Mouse (Mus musculus) heart, embryonic 10.5 days (tissue): Measurements from ENCODE around the gene Gale. TPM values are rescaled to one million over a fixed set of nuclear protein-coding genes. Genes with fewer than 3 reads are reported as not detected.
A peak's percentile ranks its signal among the peaks of the same experiment; 100 is the strongest.

Source experiments
- DNase-seq: peaks from one replicate; pipeline ENCODE4 v3.0.0-alpha.2; 2017; ENCODE audit warnings: low spot score
- H3K27ac ChIP-seq: fragments of 300-500 bp; sonication (generic); 2 replicates; pipeline ENCODE4 v1.5.1; 2016; ENCODE audit warnings: mild to moderate bottlenecking
- H3K27me3 ChIP-seq: fragments of 300-500 bp; sonication (generic); 2 replicates; pipeline ENCODE4 v1.6.1; 2016; ENCODE audit warnings: mild to moderate bottlenecking; ENCODE audit not compliant: poor library complexity, insufficient read depth, severe bottlenecking
- H3K36me3 ChIP-seq: fragments of 300-500 bp; sonication (generic); 2 replicates; pipeline ENCODE4 v1.6.1; 2016; ENCODE audit warnings: mild to moderate bottlenecking, moderate library complexity
- H3K4me1 ChIP-seq: fragments of 300-500 bp; sonication (generic); 2 replicates; pipeline ENCODE4 v1.6.1; 2016; ENCODE audit warnings: mild to moderate bottlenecking
- H3K4me3 ChIP-seq: fragments of 300-500 bp; sonication (generic); 2 replicates; pipeline ENCODE4 v1.5.1; 2016; ENCODE audit warnings: mild to moderate bottlenecking, moderate library complexity
- H3K9me3 ChIP-seq: fragments of 300-500 bp; sonication (generic); 2 replicates; pipeline ENCODE4 v1.6.1; 2016; ENCODE audit warnings: mild to moderate bottlenecking, moderate library complexity
- WGBS: fragments of 180-500 bp; shearing (Covaris S2); methylation state at CpG from one replicate; pipeline ENCODE4 v1.1.7; 2016; 5-methylcytosine and 5-hydroxymethylcytosine counted together
- polyA plus RNA-seq: library from polyadenylated mRNA; unstranded; fragments of >200 nt; fragmentation: Nextera tagmentation; extraction: Ambion mirVana; gene quantifications from 2 replicates; pipeline ENCODE4 v1.2.1, GENCODE M21; 2016

Gale gene
- polyA plus RNA-seq, 1 experiment from 2014 or later: 46.0 TPM

DNA sequence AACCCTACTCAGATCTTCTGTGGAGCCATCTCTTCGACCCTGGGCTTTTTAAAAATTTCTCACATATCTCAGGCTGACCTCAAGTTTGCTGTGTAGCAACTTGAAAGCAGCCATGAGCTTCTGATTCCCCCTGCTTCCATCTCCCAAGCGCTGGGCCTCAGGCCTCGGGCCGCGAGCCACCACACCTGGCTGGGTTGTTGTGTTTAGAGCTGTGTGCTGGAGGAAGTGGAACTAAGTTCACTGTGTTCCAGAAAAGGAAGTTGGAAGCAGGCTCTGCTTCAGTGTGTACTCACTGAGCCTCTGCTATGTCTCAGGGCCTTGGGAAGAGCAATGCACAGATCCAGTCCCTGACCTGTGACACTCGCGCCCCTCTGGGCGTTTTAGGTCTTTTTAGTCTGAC, 15.4 kb upstream of the Gale start:
- Histone ChIP-seq H3K36me3 (peaks cover 24% of the 10 kb centered on the region), H3K4me3 (no peak overlapping the region), H3K9me3 (peaks cover 5% of the 10 kb centered on the region; the same call in 1 of the 2 replicates), H3K27ac (no peak overlapping the region), H3K4me1 (peaks cover 31% of the 10 kb centered on the region), H3K27me3 (no peaks in the 10 kb centered on the region)
- no peak for DNase-seq
- WGBS: 94% methylated on average over 8 of the region's 8 CpGs

DNA sequence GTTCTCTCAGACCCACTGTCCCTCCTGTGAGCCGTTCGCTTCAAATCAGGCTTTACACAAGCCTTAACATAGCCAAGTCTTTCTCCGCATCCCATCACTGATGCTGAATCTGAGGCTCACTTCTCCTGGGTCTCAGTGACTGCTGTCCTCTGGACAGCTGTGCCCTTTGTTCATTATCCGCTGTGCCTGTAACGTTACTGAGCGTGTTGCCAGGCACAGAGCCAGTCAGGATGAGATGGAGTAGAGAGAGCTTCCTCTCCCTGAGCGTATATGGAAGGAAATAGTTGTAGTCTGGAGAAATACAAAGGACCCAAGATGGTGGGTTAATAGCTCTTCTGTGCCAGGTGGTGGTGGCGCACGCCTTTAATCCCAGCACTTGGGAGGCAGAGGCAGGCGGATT, 14.1 kb upstream of the Gale start:
- H3K4me3 ChIP-seq: no peak overlapping the region
- DNase-seq: no peak
- H3K27me3 ChIP-seq: no peaks in the 10 kb centered on the region
- peaks cover 5% of the 10 kb centered on the region; the same call in 1 of the 2 replicates for H3K9me3 ChIP-seq
- peaks cover 24% of the 10 kb centered on the region for H3K4me1 ChIP-seq
- H3K27ac ChIP-seq: no peak overlapping the region
- peaks cover 28% of the 10 kb centered on the region for H3K36me3 ChIP-seq
- 83% methylated on average over 10 of the region's 10 CpGs for WGBS

DNA sequence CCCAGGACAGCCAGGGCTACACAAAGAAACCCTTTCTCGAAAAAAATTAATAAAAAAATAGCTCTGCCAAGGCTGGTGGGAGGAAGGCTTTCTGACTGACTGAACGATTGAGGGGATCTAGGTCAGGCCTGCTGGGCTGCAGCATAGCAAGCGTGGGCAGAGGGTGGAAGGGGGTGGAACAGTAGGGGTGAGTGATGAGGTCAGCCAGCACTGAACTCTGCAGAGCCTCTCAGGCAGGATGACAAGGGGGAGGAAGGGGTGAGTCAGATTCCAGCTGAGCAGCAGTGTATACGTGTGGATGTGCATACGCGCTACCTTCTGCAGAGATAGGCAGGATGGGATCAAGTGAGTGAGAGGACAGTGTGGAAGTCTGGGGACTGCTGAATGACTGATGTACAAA, 13.6 kb upstream of the Gale start:
- DNase-seq: no peak
- Histone ChIP-seq H3K4me3 (no peak overlapping the region), H3K9me3 (peaks cover 5% of the 10 kb centered on the region; the same call in 1 of the 2 replicates), H3K36me3 (peaks cover 32% of the 10 kb centered on the region), H3K4me1 (peaks cover 24% of the 10 kb centered on the region), H3K27me3 (no peaks in the 10 kb centered on the region), H3K27ac (no peak overlapping the region)
- WGBS: 57% methylated on average over 6 of the region's 6 CpGs

DNA sequence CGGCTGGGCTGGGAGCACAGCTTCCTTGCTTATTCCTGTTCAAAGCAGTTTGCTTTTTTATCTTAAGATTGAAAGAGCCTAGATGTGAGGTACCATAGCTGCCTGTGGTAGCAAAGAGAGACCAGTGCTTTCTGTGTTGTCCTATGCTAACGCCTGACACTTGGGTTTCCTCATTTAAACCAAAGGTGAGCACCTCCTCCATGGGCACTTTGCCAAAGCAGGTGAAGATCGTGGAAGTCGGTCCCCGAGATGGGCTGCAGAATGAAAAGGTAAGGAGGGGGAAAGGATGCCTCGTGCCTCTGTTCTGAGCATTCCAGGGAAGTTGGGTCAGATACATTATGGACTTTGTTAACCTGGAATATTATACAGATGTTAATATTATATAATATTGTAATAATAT, 13.2 kb upstream of the Gale start:
- Histone ChIP-seq H3K36me3 (peaks cover 34% of the 10 kb centered on the region), H3K4me1 (peaks cover 24% of the 10 kb centered on the region), H3K4me3 (no peak overlapping the region), H3K27me3 (no peaks in the 10 kb centered on the region), H3K9me3 (peaks cover 5% of the 10 kb centered on the region; the same call in 1 of the 2 replicates), H3K27ac (no peak overlapping the region)
- WGBS: 84% methylated on average over 6 of the region's 6 CpGs
- no peak for DNase-seq

DNA sequence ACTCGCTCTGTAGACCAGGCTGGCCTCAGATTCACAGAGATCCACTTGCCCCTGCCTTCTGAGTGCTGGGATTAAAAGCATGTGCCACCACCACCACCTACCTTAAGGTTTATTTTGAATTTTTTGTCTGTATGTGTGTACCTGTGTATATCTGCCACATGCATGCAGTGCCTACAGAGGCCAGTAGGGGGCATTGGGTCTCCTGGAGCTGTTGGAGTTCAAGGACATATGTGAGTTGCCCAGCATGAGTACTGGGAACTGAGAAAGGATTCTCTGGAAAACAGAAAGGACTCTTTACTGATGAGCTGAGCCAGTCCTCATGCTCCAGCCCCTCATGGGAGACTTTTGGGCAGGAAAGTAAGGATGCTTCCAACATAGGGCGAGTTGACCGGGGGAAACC, 12.0 kb upstream of the Gale start:
- H3K4me3 ChIP-seq: no peak overlapping the region
- H3K27me3 ChIP-seq: no peaks in the 10 kb centered on the region
- DNase-seq: no peak
- WGBS: 90% methylated on average over 3 of the region's 3 CpGs
- peaks cover 5% of the 10 kb centered on the region; the same call in 1 of the 2 replicates for H3K9me3 ChIP-seq
- no peak overlapping the region for H3K27ac ChIP-seq
- peaks cover 45% of the 10 kb centered on the region for H3K36me3 ChIP-seq
- peaks cover 18% of the 10 kb centered on the region for H3K4me1 ChIP-seq

DNA sequence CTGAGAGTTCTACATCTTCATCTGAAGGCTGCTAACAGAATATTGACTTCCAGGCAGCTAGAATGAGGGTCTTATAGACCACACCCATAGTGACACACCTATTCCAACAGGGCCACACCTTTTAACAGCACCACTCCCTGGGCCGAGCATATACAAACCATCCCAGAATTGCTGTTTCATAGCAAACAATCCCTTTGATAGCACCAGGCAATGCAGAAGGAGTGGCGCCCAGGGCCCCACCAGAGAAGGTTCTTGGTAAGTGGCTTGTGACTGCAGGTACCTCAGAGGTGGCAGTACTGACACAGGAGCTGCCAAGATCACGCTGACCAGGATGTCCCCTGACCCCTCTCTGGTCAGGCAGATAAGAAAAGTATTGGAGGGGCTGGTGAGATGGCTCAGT, 10.3 kb upstream of the Gale start:
- Histone ChIP-seq H3K9me3 (peaks cover 5% of the 10 kb centered on the region; the same call in 1 of the 2 replicates), H3K27ac (no peak overlapping the region), H3K4me1 (peaks cover 14% of the 10 kb centered on the region), H3K27me3 (no peaks in the 10 kb centered on the region), H3K4me3 (no peak overlapping the region), H3K36me3 (peaks cover 50% of the 10 kb centered on the region)
- DNase-seq: no peak
- 87% methylated on average over 3 of the region's 3 CpGs for WGBS

DNA sequence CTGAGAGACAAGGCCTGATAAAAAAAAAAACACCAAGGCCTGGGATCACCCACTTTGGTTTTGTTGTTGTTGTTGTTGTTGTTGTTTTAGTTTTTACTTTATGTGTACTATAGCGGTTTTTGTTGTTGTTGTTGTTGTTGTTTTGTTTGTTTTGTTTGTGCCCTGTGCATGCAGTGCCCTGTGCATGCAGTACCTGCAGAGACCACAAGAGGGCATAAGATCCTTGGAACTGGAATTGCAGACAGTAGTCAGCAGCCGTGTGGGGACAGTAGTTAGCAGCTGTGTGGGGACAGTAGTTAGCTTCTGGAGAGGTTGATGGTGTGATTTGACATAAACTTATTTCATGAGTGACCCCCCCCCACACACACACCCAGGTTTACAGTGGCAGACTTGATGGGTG, 9.3 kb upstream of the Gale start:
- peaks cover 10% of the 10 kb centered on the region for H3K4me1 ChIP-seq
- H3K27ac ChIP-seq: no peak overlapping the region
- peaks cover 58% of the 10 kb centered on the region for H3K36me3 ChIP-seq
- peaks cover 5% of the 10 kb centered on the region; the same call in 1 of the 2 replicates for H3K9me3 ChIP-seq
- H3K27me3 ChIP-seq: no peaks in the 10 kb centered on the region
- WGBS: 12% methylated on average over 2 of the region's 2 CpGs
- no peak for DNase-seq
- H3K4me3 ChIP-seq: no peak overlapping the region

DNA sequence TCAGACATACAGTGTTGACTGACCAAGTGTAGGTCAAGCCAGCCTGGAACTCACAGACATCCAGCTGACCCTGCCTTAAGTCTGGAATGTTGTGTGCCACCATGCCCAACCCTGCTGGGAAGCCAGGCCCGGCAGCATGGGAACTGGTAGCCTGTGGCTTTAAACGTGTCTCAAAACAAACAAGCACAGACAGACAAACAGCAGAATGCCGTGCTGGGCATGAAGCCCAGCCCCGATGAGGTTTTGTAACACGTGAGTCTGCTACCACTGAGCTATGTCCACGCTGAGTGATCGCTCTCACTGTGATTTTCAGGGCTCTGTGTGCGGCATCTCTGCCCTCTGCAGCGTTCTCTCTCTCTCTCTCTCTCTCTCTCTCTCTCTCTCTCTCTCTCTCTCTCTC, 7.6 kb upstream of the Gale start:
- 84% methylated on average over 9 of the region's 9 CpGs for WGBS
- Histone ChIP-seq H3K4me3 (no peak overlapping the region), H3K27me3 (no peaks in the 10 kb centered on the region), H3K4me1 (peaks cover 4% of the 10 kb centered on the region; the same call in 1 of the 2 replicates), H3K36me3 (peaks cover 71% of the 10 kb centered on the region), H3K27ac (no peak overlapping the region), H3K9me3 (peaks cover 5% of the 10 kb centered on the region; the same call in 1 of the 2 replicates)
- no peak for DNase-seq

DNA sequence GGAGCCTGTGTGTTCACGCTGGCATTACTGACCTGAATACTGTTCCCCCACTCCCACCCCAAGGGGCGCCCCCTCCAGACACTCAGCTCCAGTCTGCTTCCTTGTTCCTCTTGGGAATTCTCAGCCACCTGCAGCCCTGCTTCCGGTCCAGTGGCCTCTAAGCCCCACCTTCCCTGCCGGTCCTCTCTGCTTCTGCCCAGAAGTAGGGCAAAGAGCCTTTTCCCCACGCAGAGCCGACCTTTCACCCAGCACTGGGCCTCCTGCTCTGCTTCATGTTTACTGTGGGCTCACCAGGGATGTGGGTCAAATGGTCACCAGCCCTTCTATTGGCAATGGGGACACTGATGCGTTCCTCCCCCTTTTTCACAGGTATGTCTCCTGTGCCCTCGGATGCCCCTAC, 5.2 kb upstream of the Gale start:
- Histone ChIP-seq H3K9me3 (no peaks in the 10 kb centered on the region), H3K36me3 (peaks cover 48% of the 10 kb centered on the region), H3K27ac (no peak overlapping the region), H3K4me1 (peaks cover 12% of the 10 kb centered on the region), H3K4me3 (no peak overlapping the region), H3K27me3 (no peaks in the 10 kb centered on the region)
- no peak for DNase-seq
- 72% methylated on average over 8 of the region's 8 CpGs for WGBS

DNA sequence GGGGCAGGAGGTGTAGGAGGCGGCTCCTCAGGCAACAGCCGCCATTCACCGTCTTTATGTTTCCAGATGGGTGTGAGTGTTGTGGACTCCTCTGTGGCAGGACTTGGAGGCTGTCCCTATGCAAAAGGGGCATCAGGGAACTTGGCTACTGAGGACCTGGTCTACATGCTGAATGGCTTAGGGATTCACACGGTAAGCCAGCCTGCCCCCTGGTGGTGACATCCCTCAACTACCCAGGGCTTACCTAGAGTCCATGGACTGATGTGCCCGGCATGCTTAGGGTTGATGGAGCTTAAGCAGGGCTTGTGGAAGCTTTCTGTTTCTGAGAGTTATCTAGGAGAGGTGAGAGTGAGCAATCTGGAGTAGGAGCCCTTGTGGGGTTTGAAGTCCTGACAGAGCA, 2.8 kb upstream of the Gale start:
- 27% methylated on average over 5 of the region's 5 CpGs for WGBS
- H3K9me3 ChIP-seq: no peaks in the 10 kb centered on the region
- peaks cover 28% of the 10 kb centered on the region for H3K4me1 ChIP-seq
- peak; percentile 94 for DNase-seq
- H3K4me3 ChIP-seq: no peak overlapping the region
- no peak overlapping the region for H3K27ac ChIP-seq
- H3K36me3 ChIP-seq: peaks cover 40% of the 10 kb centered on the region
- no peaks in the 10 kb centered on the region for H3K27me3 ChIP-seq

DNA sequence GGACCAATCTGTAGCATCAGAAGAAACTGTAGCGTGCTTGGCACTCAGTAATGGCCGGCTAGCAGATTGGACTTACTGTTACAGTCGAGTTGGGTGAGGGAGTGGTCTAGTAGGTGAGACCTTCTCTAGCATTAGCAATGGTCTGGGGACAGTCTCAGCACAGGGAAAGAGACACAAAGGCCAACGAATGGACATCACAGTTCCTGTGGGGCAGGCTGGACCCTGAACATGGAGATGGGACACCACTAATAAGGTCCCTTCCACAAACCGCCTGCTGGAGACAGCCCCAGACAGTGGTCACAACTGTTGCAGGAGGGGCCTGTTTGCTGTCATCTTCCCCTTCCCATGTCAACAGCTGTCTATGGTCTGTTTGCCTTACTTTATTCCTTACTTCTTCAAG, 1.8 kb upstream of the Gale start:
- no peak for DNase-seq
- Histone ChIP-seq H3K4me3 (no peak overlapping the region), H3K27ac (no peak overlapping the region), H3K9me3 (no peaks in the 10 kb centered on the region), H3K36me3 (peaks cover 40% of the 10 kb centered on the region), H3K4me1 (peaks cover 28% of the 10 kb centered on the region), H3K27me3 (no peaks in the 10 kb centered on the region)
- 85% methylated on average over 5 of the region's 5 CpGs for WGBS

DNA sequence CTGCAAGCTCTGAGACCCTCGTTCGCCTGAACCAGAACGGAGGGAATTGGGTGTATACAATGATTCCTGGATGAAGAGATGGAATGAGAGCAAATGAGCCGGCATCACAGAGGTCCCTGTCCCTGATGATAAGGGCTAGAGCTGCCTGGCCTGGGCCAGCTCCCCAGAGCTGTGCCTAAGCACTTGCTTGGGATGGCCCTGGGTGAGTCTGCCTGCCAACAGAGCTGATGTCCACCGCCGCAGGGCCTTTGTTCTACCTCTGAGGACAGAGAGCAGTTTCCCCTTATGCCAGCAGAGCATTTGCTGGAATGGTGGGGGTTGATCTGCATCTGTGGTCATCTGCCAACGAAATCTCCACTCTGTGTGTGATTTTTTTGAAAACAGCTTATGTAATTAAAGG, 1.3 kb upstream of the Gale start:
- peak overlapping the region; percentile 83; the same call in 1 of the 2 replicates for H3K4me3 ChIP-seq
- H3K36me3 ChIP-seq: peaks cover 45% of the 10 kb centered on the region
- WGBS: 89% methylated on average over 7 of the region's 7 CpGs

DNA sequence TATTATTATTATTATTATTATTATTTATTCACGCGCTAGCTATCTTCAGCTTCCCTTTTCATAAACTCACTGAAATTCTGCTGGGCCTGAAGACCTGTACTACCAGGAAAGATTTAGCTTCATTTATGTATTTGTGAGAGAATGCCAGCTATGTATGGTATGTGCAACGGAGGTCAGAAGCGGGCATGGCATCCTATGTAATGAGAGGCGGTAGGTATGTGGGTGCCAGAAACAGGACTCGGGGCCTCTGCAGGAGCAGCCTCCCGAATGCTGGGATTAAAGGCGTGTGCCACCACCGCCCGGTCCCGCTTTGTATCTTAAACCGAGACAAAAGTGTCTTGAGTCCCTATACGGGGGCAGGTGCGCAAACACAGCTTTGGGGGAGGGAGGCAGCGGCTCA, 581 bp upstream of the Gale start:
- Histone ChIP-seq H3K4me3 (peak overlapping the region; percentile 83), H3K4me1 (peaks cover 28% of the 10 kb centered on the region), H3K27ac (peak overlapping the region; percentile 97), H3K9me3 (no peaks in the 10 kb centered on the region), H3K36me3 (peaks cover 50% of the 10 kb centered on the region), H3K27me3 (no peaks in the 10 kb centered on the region)
- WGBS: 4% methylated on average over 15 of the region's 15 CpGs
- DNase-seq: no peak

More for the DNA sequence above, 1.3 kb upstream of the Gale start:
- H3K27ac ChIP-seq: peak overlapping the region; percentile 97
- no peak for DNase-seq
- H3K4me1 ChIP-seq: peaks cover 28% of the 10 kb centered on the region
- no peaks in the 10 kb centered on the region for H3K27me3 ChIP-seq
- no peaks in the 10 kb centered on the region for H3K9me3 ChIP-seq

DNA sequence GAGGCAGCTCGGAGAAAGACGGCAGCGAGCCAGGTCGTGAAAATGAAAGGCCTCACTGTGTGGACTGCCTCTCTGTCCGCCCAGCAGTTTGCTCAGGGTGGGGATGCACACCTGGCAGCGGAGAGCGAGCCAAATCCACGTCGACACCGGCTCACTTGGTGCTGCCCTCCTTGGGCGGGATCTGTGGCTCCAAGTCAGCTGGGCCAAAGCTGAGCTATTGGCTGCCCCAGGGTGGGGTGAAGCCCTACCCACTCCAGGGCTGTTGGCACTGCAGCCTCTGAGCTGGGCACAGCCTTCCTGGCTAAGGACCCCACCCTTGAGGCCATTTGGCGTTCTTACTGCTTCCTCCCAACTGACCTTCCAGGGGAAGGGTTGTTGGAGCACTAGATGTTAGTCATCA, 899 bp downstream of the Gale start:
- 6% methylated on average over 12 of the region's 12 CpGs for WGBS
- H3K27ac ChIP-seq: peak overlapping the region; percentile 97
- no peaks in the 10 kb centered on the region for H3K27me3 ChIP-seq
- H3K4me1 ChIP-seq: peaks cover 41% of the 10 kb centered on the region
- H3K4me3 ChIP-seq: peak overlapping the region; percentile 83
- no peak for DNase-seq
- H3K36me3 ChIP-seq: peaks cover 55% of the 10 kb centered on the region
- H3K9me3 ChIP-seq: no peaks in the 10 kb centered on the region
